Mouse (Mus musculus) naive thymus-derived CD4-positive, alpha-beta T cell, adult 2 months (primary cell): ENCODE results near the gene Fam219a.

ENCODE experiments used
- DNase-seq: peaks from one replicate; pipeline ENCODE4 v3.0.0-alpha.2; 2011; ENCODE audit warnings: low read depth

Gene Fam219a

GRCm38 (mm10) chr4:41569411-41569885 lies at the start of gene Fam219a, which contains the start of gene Dnaic1:
TSS of gene Fam219a (minus strand) at chr4:41569538.
TSS of gene Dnaic1 (plus strand) at chr4:41569775.
- DNase-seq = peak; percentile 99

GRCm38 (mm10) chr4:41615661-41616599 lies 46.6 kb upstream of the Fam219a start:
- no peak for DNase-seq

GRCm38 (mm10) chr4:41614156-41614555 lies 44.8 kb upstream of the Fam219a start:
- DNase-seq = peak; percentile 73

GRCm38 (mm10) chr4:41612166-41612565 lies 42.8 kb upstream of the Fam219a start:
- no peak for DNase-seq

GRCm38 (mm10) chr4:41610594-41610980 lies 41.2 kb upstream of the Fam219a start:
- no peak for DNase-seq

- peak; percentile 19 for DNase-seq
Measured at GRCm38 (mm10) chr4:41609681-41610593, 40.6 kb upstream of the Fam219a start.

- peak; percentile 11 for DNase-seq
Measured at GRCm38 (mm10) chr4:41606784-41607183, 37.4 kb upstream of the Fam219a start.

GRCm38 (mm10) chr4:41604476-41605396 lies 35.4 kb upstream of the Fam219a start:
- DNase-seq = no peak

GRCm38 (mm10) chr4:41602818-41603217 lies 33.5 kb upstream of the Fam219a start:
- no peak for DNase-seq

- DNase-seq = no peak
Measured at GRCm38 (mm10) chr4:41583353-41583752, 14.0 kb upstream of the Fam219a start.

GRCm38 (mm10) chr4:41575914-41576313 lies 6.6 kb upstream of the Fam219a start:
- no peak for DNase-seq

- DNase-seq = no peak
Measured at GRCm38 (mm10) chr4:41573492-41573891, 4.2 kb upstream of the Fam219a start.

- peak; percentile 5 for DNase-seq
Measured at GRCm38 (mm10) chr4:41571490-41571889, 2.2 kb upstream of the Fam219a start.

GRCm38 (mm10) chr4:41568682-41569410 lies 492 bp downstream of the Fam219a start:
- DNase-seq = no peak

GRCm38 (mm10) chr4:41568239-41568638 lies 1.1 kb downstream of the Fam219a start:
- DNase-seq = peak; percentile 4

GRCm38 (mm10) chr4:41566123-41566522 lies 3.2 kb downstream of the Fam219a start:
- DNase-seq = no peak

- DNase-seq = no peak
Measured at GRCm38 (mm10) chr4:41563297-41563696, 6.0 kb downstream of the Fam219a start.

- no peak for DNase-seq
Measured at GRCm38 (mm10) chr4:41557092-41557491, 12.2 kb downstream of the Fam219a start.

GRCm38 (mm10) chr4:41556311-41556953 lies 12.9 kb downstream of the Fam219a start:
- no peak for DNase-seq
